Mouse (Mus musculus) heart, postnatal 0 days (tissue): ENCODE data around the gene Ccdc137. TPM values are rescaled to one million over a fixed set of nuclear protein-coding genes. Genes with fewer than 3 reads are reported as not detected.

Source experiments
- ATAC-seq: fragments of 200-750 bp; cut with Nextera tagmentation; 2 replicates; pipeline ENCODE4 v1.8.0; 2017; ENCODE audit warnings: low read depth, moderate number of reproducible peaks, moderate library complexity; ENCODE audit not compliant: insufficient read depth
- DNase-seq: peaks from one replicate; pipeline ENCODE4 v3.0.0-alpha.2; 2016; ENCODE audit warnings: low spot score
- H3K27ac ChIP-seq: fragments of 300-500 bp; sonication (generic); 2 replicates; pipeline ENCODE4 v1.5.1; 2014; ENCODE audit warnings: low read depth, mild to moderate bottlenecking
- H3K27me3 ChIP-seq: fragments of 300-500 bp; sonication (generic); 2 replicates; pipeline ENCODE4 v1.6.1; 2014; ENCODE audit warnings: low read length, mixed read lengths; ENCODE audit not compliant: control insufficient read depth, insufficient read depth
- H3K36me3 ChIP-seq: fragments of 300-500 bp; sonication (generic); replicated peaks from 2 replicates; pipeline ENCODE4 v1.6.1; 2014; ENCODE audit warnings: low read length, mixed read lengths; ENCODE audit not compliant: control insufficient read depth, insufficient read depth
- H3K4me1 ChIP-seq: fragments of 300-500 bp; sonication (generic); 2 replicates; pipeline ENCODE4 v1.6.1; 2014; ENCODE audit warnings: antibody characterized with exemption; ENCODE audit not compliant: control insufficient read depth, insufficient read depth
- H3K4me2 ChIP-seq: fragments of 300-500 bp; sonication (generic); 2 replicates; pipeline ENCODE4 v1.6.1; 2014; ENCODE audit warnings: low read depth, mild to moderate bottlenecking, low read length, moderate library complexity
- H3K4me3 ChIP-seq: fragments of 300-500 bp; sonication (generic); 2 replicates; pipeline ENCODE4 v1.5.1; 2014; ENCODE audit warnings: low read depth, low read length
- H3K9ac ChIP-seq: fragments of 300-500 bp; sonication (generic); replicated peaks from 2 replicates; pipeline ENCODE4 v1.6.1; 2014; ENCODE audit warnings: low read depth, low read length, mixed read lengths
- H3K9me3 ChIP-seq: fragments of 300-500 bp; sonication (generic); replicated peaks from 2 replicates; pipeline ENCODE4 v1.6.1; 2016; ENCODE audit warnings: low read length; ENCODE audit not compliant: control insufficient read depth
- CTCF ChIP-seq: IDR thresholded peaks from 2 replicates; pipeline ENCODE4 v1.5.1; 2016; ENCODE audit warnings: antibody characterized with exemption, control low read depth, low read depth
- EP300 ChIP-seq: IDR thresholded peaks from 2 replicates; pipeline ENCODE4 v1.6.1; 2016; ENCODE audit warnings: antibody characterized with exemption, low read depth
- WGBS: fragments of 180-500 bp; shearing (Covaris S2); extraction: QIAGEN DNeasy Blood & Tissue Kit; methylation state at CpG from one replicate; pipeline ENCODE4 v1.1.7; 2014; 5-methylcytosine and 5-hydroxymethylcytosine counted together
- polyA plus RNA-seq: library from polyadenylated mRNA; unstranded; fragments of >200 nt; fragmentation: Nextera tagmentation; extraction: Ambion mirVana; gene quantifications from 2 replicates; pipeline ENCODE4 v1.2.1, GENCODE M21; 2015
- total RNA-seq: library from RNA; depleted of rRNA; stranded (reverse); fragments of >200 nt; gene quantifications from 2 replicates; pipeline ENCODE4 v1.2.3, GENCODE M21; 2014; ENCODE audit warnings: low replicate concordance

Gene Ccdc137
- total and polyA plus RNA-seq, 2 experiments from 2014 or later: 4.7 to 11.2 TPM

DNA sequence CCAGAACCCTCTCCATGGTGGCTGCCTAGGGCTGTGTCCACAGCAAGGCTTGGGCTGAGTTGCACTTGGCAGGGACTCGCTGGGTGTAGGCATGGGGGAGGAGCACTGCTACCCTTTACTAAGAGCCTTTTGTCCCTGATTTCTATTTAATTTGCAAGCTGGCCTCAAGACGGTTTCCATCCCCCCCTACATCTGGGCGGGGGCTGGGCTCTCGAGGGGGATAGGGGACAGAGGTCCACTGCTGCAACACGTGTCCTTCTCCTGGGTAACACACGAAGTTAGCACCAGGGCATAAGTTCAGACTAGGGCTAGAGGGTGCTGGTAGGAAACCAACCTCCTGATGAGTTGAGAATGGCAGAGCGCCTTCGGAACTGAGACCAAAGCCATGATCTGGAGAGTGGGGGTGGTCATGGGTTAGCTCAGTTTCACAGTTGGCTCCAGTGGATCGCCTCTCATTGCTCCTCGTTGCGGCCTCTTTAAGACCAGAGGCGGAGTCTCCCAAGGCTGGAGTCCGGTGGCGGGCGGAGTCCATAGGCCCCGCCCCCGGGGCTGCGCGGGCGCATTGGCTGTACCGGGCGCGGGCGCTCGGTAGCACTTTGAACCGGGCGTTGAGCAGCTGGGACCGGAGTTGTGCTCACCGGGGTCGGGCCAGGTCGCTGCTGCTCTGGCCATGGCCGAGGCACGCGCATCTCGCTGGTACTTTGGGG is 33.6 kb downstream of the Ccdc137 start, which contains the start of gene Slc25a10:
Slc25a10 (plus strand) TSS at position 524 of the 707 bp plus-strand sequence.
- ATAC-seq (peak; percentile 85), DNase-seq (peak; percentile 92)
- Histone ChIP-seq H3K27ac (peak within 1 kb of the TSS; percentile 81), H3K36me3 (peaks cover 49% of the 10 kb centered on the region), H3K27me3 (no peaks in the 10 kb centered on the region), H3K9me3 (no peaks in the 10 kb centered on the region), H3K9ac (peak within 1 kb of the TSS; percentile 73), H3K4me1 (peaks cover 19% of the 10 kb centered on the region), H3K4me2 (peak within 1 kb of the TSS; percentile 97), H3K4me3 (peak within 1 kb of the TSS; percentile 95)
- under 1% methylated on average over 35 of the region's 35 CpGs for WGBS
- TF ChIP-seq EP300 (no peak), CTCF (no peak)

DNA sequence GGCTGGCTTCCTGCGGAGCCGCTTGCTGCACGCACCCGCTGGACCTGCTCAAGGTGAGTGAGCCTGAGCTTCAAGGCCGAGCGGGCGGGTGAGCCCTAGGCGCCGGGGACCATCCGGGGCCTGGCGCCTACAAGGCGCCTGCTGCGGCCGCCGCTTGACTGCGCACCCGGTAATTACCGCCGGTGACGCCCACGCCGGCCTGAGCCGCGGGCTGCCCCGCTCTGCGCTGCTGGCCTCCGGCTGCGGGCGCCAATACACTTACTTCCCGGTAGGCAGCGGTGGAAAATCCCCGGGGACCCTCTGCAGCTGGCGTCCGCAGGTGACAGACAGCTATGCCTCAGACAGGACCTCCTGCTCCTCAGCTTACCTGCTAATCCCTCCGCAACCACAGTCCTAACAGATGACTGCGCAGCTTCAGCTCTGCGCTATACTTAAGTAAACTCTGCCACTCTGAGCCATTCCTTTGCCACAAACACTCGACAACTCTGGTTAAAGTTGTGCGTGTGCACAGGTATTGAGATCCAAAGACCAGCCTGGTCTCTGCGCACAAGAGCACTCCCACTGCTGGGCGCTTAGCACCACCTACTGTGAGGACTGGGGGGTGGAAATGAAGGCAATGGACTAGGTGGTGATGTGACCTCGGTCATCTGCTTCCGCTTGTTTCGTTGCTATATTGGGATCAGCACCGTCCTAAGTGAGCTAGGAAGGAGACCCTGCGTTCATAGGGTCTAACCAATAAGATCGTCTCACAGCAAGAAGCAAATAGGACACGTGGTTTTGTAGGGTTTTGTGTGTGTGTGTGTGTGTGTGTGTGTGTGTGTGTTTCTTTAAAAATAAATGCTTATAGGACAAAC is 34.3 kb downstream of the Ccdc137 start:
- no peak for TF ChIP-seq EP300
- peak; percentile 33 for TF ChIP-seq CTCF
- peak; percentile 60 for ATAC-seq
- H3K4me2 ChIP-seq: peak overlapping the region; percentile 97
- no peaks in the 10 kb centered on the region for H3K27me3 ChIP-seq
- 0% methylated on average over 45 of the region's 48 CpGs for WGBS
- H3K27ac ChIP-seq: peak overlapping the region; percentile 81
- no peaks in the 10 kb centered on the region for H3K9me3 ChIP-seq
- peak overlapping the region; percentile 73 for H3K9ac ChIP-seq
- H3K4me3 ChIP-seq: peak overlapping the region; percentile 95
- H3K4me1 ChIP-seq: peaks cover 19% of the 10 kb centered on the region
- peak; percentile 80 for DNase-seq
- H3K36me3 ChIP-seq: peaks cover 49% of the 10 kb centered on the region

DNA sequence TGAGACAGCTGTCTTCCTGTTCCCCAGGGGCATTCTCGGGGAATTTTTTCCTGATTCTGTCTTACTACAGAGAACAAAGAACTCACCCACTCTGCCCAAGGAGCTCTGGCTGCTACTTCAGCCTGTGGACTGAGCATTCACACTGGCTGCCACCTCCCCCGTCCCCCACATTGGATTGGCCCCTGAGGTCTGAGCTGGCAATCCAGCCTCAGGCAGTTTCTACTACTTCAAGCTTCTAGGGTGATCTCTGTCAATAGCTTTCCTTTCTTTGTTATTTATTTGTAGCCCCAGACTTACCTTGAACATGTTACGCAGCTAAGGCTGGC is 34.9 kb downstream of the Ccdc137 start:
- no peak overlapping the region for H3K9ac ChIP-seq
- TF ChIP-seq EP300 (no peak), CTCF (no peak)
- peaks cover 49% of the 10 kb centered on the region for H3K36me3 ChIP-seq
- peak overlapping the region; percentile 81 for H3K27ac ChIP-seq
- no peaks in the 10 kb centered on the region for H3K27me3 ChIP-seq
- DNase-seq (no peak), ATAC-seq (no peak)
- no peaks in the 10 kb centered on the region for H3K9me3 ChIP-seq
- H3K4me2 ChIP-seq: peak overlapping the region; percentile 97
- WGBS: 24% methylated on average over 3 of the region's 3 CpGs
- H3K4me3 ChIP-seq: peak overlapping the region; percentile 95
- peaks cover 19% of the 10 kb centered on the region for H3K4me1 ChIP-seq

DNA sequence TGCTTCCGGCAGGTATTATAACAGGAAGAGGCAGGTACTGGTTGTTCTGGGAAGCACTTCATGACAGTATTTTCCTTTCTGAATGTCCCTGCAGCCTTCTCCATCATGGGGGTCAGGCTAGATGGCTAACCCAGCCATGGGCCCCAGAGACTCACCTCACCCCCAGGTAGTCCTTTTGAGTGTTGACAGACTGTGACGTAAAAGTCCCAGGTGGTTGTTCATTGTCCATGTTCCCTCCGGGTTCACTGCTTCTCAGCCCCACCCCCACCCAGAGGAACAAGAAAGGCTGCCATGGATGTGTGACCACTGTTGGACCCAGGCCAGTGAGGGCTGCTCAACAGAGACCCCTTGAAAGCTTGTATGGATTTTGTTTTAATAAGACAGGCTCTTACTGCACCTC is 35.4 kb downstream of the Ccdc137 start:
- Histone ChIP-seq H3K27me3 (no peaks in the 10 kb centered on the region), H3K27ac (0 out of 2 replicates have a peak overlapping the region, but pooled peaks have one; percentile 81), H3K4me1 (peaks cover 19% of the 10 kb centered on the region), H3K9ac (no peak overlapping the region), H3K36me3 (peaks cover 49% of the 10 kb centered on the region), H3K9me3 (no peaks in the 10 kb centered on the region), H3K4me3 (no peak overlapping the region), H3K4me2 (peak overlapping the region; percentile 97)
- DNase-seq (no peak), ATAC-seq (no peak)
- TF ChIP-seq EP300 (no peak), CTCF (no peak)
- 43% methylated on average over 3 of the region's 3 CpGs for WGBS

DNA sequence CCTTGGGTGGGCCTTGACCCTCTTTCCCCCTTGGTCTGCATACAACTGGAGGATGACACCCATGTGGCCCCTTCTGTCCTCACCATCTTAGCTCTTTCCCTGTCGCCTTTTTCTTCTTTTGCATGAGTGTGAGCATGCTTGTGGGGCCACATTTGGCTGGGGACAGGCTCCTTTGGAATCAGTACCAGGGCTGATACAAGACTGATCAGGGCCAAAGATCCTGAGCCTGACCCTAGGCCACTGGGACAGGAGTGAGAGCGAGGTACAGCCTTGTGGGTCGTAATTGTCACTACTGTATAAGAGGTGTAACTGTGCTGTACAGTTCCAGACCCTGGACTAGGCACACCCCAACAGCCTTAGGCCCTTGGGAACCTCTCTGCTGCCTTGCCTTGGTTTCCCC is 36.0 kb downstream of the Ccdc137 start:
- H3K27ac ChIP-seq: no peak overlapping the region
- WGBS: 88% methylated on average over 3 of the region's 3 CpGs
- no peak overlapping the region for H3K4me2 ChIP-seq

More for the DNA sequence above, 36.0 kb downstream of the Ccdc137 start:
- H3K4me1 ChIP-seq: peaks cover 19% of the 10 kb centered on the region
- DNase-seq (no peak), ATAC-seq (no peak)
- no peak overlapping the region for H3K4me3 ChIP-seq
- H3K9ac ChIP-seq: no peak overlapping the region
- H3K27me3 ChIP-seq: no peaks in the 10 kb centered on the region
- H3K36me3 ChIP-seq: peaks cover 48% of the 10 kb centered on the region
- TF ChIP-seq EP300 (no peak), CTCF (no peak)
- no peaks in the 10 kb centered on the region for H3K9me3 ChIP-seq
